Mouse (Mus musculus) heart, embryonic 15.5 days (tissue): ENCODE data around the gene Khsrp. TPM values are rescaled to one million over a fixed set of nuclear protein-coding genes. Genes with fewer than 3 reads are reported as not detected.
"Not testable (repeated sequence)": the region's sequence is repeated elsewhere in the genome, so short reads cannot be mapped to it uniquely, and the experiment has no call there.

ENCODE experiments used
- ATAC-seq: fragments of 200-750 bp; cut with Nextera tagmentation; replicated peaks from 2 replicates; pipeline ENCODE4 v1.8.0; 2017; ENCODE audit warnings: low read depth, moderate TSS enrichment; ENCODE audit not compliant: insufficient number of reproducible peaks, insufficient read depth, low FRiP score
- H3K27ac ChIP-seq: fragments of 300-500 bp; sonication (generic); 2 replicates; pipeline ENCODE4 v1.5.1; 2015; ENCODE audit warnings: mild to moderate bottlenecking, inconsistent platforms
- H3K27me3 ChIP-seq: fragments of 300-500 bp; sonication (generic); 2 replicates; pipeline ENCODE4 v1.6.1; 2015; ENCODE audit warnings: inconsistent platforms
- H3K36me3 ChIP-seq: fragments of 300-500 bp; sonication (generic); 2 replicates; pipeline ENCODE4 v1.6.1; 2015; ENCODE audit warnings: mild to moderate bottlenecking, inconsistent platforms
- H3K4me1 ChIP-seq: fragments of 300-500 bp; sonication (generic); replicated peaks from 2 replicates; pipeline ENCODE4 v1.6.1; 2015; ENCODE audit warnings: inconsistent platforms
- H3K4me2 ChIP-seq: fragments of 300-500 bp; sonication (generic); 2 replicates; pipeline ENCODE4 v1.6.1; 2015; ENCODE audit warnings: inconsistent platforms, mild to moderate bottlenecking, moderate library complexity
- H3K4me3 ChIP-seq: fragments of 300-500 bp; sonication (generic); 2 replicates; pipeline ENCODE4 v1.5.1; 2015; ENCODE audit warnings: mild to moderate bottlenecking, inconsistent platforms
- H3K9ac ChIP-seq: fragments of 300-500 bp; sonication (generic); 2 replicates; pipeline ENCODE4 v1.6.1; 2015; ENCODE audit warnings: mild to moderate bottlenecking, inconsistent platforms
- H3K9me3 ChIP-seq: fragments of 300-500 bp; sonication (generic); replicated peaks from 2 replicates; pipeline ENCODE4 v1.6.1; 2016; ENCODE audit warnings: inconsistent platforms
- WGBS: fragments of 180-500 bp; shearing (Covaris S2); methylation state at CpG from one replicate; pipeline ENCODE4 v1.1.7; 2015; ENCODE audit warnings: mixed read lengths; 5-methylcytosine and 5-hydroxymethylcytosine counted together
- polyA plus RNA-seq: library from polyadenylated mRNA; unstranded; fragments of >200 nt; fragmentation: Nextera tagmentation; extraction: Ambion mirVana; gene quantifications from 2 replicates; pipeline ENCODE4 v1.2.1, GENCODE M21; 2015

The Khsrp gene
- polyA plus RNA-seq, 1 experiment from 2014 or later, result 23.3 TPM

GRCm38 (mm10) chr17:57060231-57060801 lies 29.0 kb upstream of the Khsrp start:
- peaks cover 7% of the 10 kb centered on the region; the same call in 1 of the 2 replicates for H3K36me3 ChIP-seq
- H3K4me3 ChIP-seq, result peak overlapping the region; percentile 96
- peak; percentile 88 for ATAC-seq
- peak overlapping the region; percentile 90; the same call in 1 of the 2 replicates for H3K9ac ChIP-seq
- peaks cover 36% of the 10 kb centered on the region for H3K4me1 ChIP-seq
- H3K4me2 ChIP-seq, result peak overlapping the region; percentile 80
- WGBS, result 0% methylated on average over 44 of the region's 44 CpGs
- peak overlapping the region; percentile 89 for H3K27ac ChIP-seq
- H3K9me3 ChIP-seq, result no peaks in the 10 kb centered on the region
- H3K27me3 ChIP-seq, result peaks cover 37% of the 10 kb centered on the region

GRCm38 (mm10) chr17:57059486-57059977 lies 28.2 kb upstream of the Khsrp start, which contains the start of gene Slc25a23:
TSS of gene Slc25a23 (minus strand) at chr17:57059863.
- Histone ChIP-seq H3K4me3 (peak within 1 kb of the TSS; percentile 96), H3K27ac (peak within 1 kb of the TSS; percentile 89), H3K36me3 (peaks cover 15% of the 10 kb centered on the region; the same call in 1 of the 2 replicates), H3K9ac (peak within 1 kb of the TSS; percentile 90), H3K27me3 (peaks cover 33% of the 10 kb centered on the region), H3K9me3 (no peaks in the 10 kb centered on the region), H3K4me1 (peaks cover 36% of the 10 kb centered on the region), H3K4me2 (peak within 1 kb of the TSS; percentile 80)
- peak; percentile 74 for ATAC-seq
- under 1% methylated on average over 31 of the region's 45 CpGs for WGBS

- Histone ChIP-seq H3K9me3 (no peaks in the 10 kb centered on the region), H3K4me2 (peak within 1 kb of the TSS; percentile 80), H3K27ac (peak within 1 kb of the TSS; percentile 89), H3K4me1 (peaks cover 36% of the 10 kb centered on the region), H3K27me3 (peaks cover 28% of the 10 kb centered on the region), H3K4me3 (peak within 1 kb of the TSS; percentile 96), H3K9ac (peak within 1 kb of the TSS; percentile 90), H3K36me3 (peaks cover 20% of the 10 kb centered on the region; the same call in 1 of the 2 replicates)
- WGBS, result 3% methylated on average over 18 of the region's 22 CpGs
- no peak; the same call in 1 of the 2 replicates for ATAC-seq
These were observed 27.7 kb upstream of the Khsrp start, which contains the start of gene Crb3 for GRCm38 (mm10) chr17:57058891-57059485. TSS of gene Crb3 (plus strand) at chr17:57059105.

GRCm38 (mm10) chr17:57056246-57056645 lies 24.9 kb upstream of the Khsrp start:
- Histone ChIP-seq H3K9ac (no peak overlapping the region), H3K9me3 (no peaks in the 10 kb centered on the region), H3K36me3 (peaks cover 40% of the 10 kb centered on the region), H3K27me3 (peaks cover 4% of the 10 kb centered on the region), H3K4me3 (no peak overlapping the region), H3K4me1 (peaks cover 22% of the 10 kb centered on the region), H3K4me2 (no peak overlapping the region), H3K27ac (no peak overlapping the region)
- ATAC-seq, result no peak
- 79% methylated on average over 3 of the region's 3 CpGs for WGBS

- not testable (repeated sequence) for H3K27me3 ChIP-seq, H3K4me2 ChIP-seq, H3K9me3 ChIP-seq, H3K4me3 ChIP-seq, H3K4me1 ChIP-seq, ATAC-seq, H3K9ac ChIP-seq, H3K27ac ChIP-seq
- H3K36me3 ChIP-seq, result peaks cover 49% of the 10 kb centered on the region
- 90% methylated on average over 4 of the region's 4 CpGs for WGBS
These were observed 20.4 kb upstream of the Khsrp start for GRCm38 (mm10) chr17:57051679-57052078.

- peaks cover 31% of the 10 kb centered on the region for H3K36me3 ChIP-seq
These were observed 17.5 kb upstream of the Khsrp start for GRCm38 (mm10) chr17:57048816-57049215.

GRCm38 (mm10) chr17:57047406-57047805 lies 16.1 kb upstream of the Khsrp start:
- H3K9ac ChIP-seq, result no peak overlapping the region

More at GRCm38 (mm10) chr17:57048816-57049215, 17.5 kb upstream of the Khsrp start:
- H3K4me2 ChIP-seq, result no peak overlapping the region
- H3K9me3 ChIP-seq, result no peaks in the 10 kb centered on the region
- no peak overlapping the region for H3K9ac ChIP-seq
- H3K27ac ChIP-seq, result no peak overlapping the region
- no peak for ATAC-seq
- 89% methylated on average over 3 of the region's 3 CpGs for WGBS
- no peaks in the 10 kb centered on the region for H3K27me3 ChIP-seq
- H3K4me1 ChIP-seq, result no peaks in the 10 kb centered on the region
- H3K4me3 ChIP-seq, result no peak overlapping the region

GRCm38 (mm10) chr17:57041554-57041953 lies 10.2 kb upstream of the Khsrp start, which contains the start of gene Slc25a41:
TSS of gene Slc25a41 (minus strand) at chr17:57041654.
- H3K27me3 ChIP-seq, result peaks cover 20% of the 10 kb centered on the region
- no peak within 1 kb of the TSS for H3K4me2 ChIP-seq
- no peak within 1 kb of the TSS for H3K9ac ChIP-seq
- peaks cover 4% of the 10 kb centered on the region; the same call in 1 of the 2 replicates for H3K36me3 ChIP-seq
- 64% methylated on average over 8 of the region's 8 CpGs for whole genome bisulfite sequencing
- no peaks in the 10 kb centered on the region for H3K9me3 ChIP-seq
- H3K4me3 ChIP-seq, result no peak within 1 kb of the TSS
- 0 out of 2 replicates have a peak, but pooled peaks cover 11% of the 10 kb centered on the region for H3K4me1 ChIP-seq
- no peak within 1 kb of the TSS for H3K27ac ChIP-seq
- ATAC-seq, result no peak

More at GRCm38 (mm10) chr17:57047406-57047805, 16.1 kb upstream of the Khsrp start:
- 46% methylated on average over 5 of the region's 5 CpGs for WGBS
- Histone ChIP-seq H3K4me1 (0 out of 2 replicates have a peak, but pooled peaks cover 6% of the 10 kb centered on the region), H3K4me3 (no peak overlapping the region), H3K9me3 (no peaks in the 10 kb centered on the region), H3K27ac (no peak overlapping the region), H3K4me2 (no peak overlapping the region), H3K27me3 (no peaks in the 10 kb centered on the region), H3K36me3 (peaks cover 19% of the 10 kb centered on the region)
- 0 out of 2 replicates have a peak, but pooled peaks have one; percentile 32 for ATAC-seq

- Histone ChIP-seq H3K36me3 (no peaks in the 10 kb centered on the region), H3K27ac (no peak overlapping the region), H3K27me3 (peaks cover 20% of the 10 kb centered on the region), H3K4me3 (no peak overlapping the region), H3K4me2 (no peak overlapping the region), H3K9me3 (no peaks in the 10 kb centered on the region), H3K9ac (no peak overlapping the region), H3K4me1 (0 out of 2 replicates have a peak, but pooled peaks cover 11% of the 10 kb centered on the region)
- no peak for ATAC-seq
- 40% methylated on average over 8 of the region's 8 CpGs for WGBS
These were observed 7.7 kb upstream of the Khsrp start for GRCm38 (mm10) chr17:57038978-57039377.

- Histone ChIP-seq H3K4me2 (peak overlapping the region; percentile 73; the same call in 1 of the 2 replicates), H3K27ac (peak overlapping the region; percentile 88; the same call in 1 of the 2 replicates), H3K9ac (no peak overlapping the region), H3K27me3 (peaks cover 6% of the 10 kb centered on the region; the same call in 1 of the 2 replicates), H3K4me1 (peaks cover 17% of the 10 kb centered on the region), H3K9me3 (no peaks in the 10 kb centered on the region), H3K36me3 (peaks cover 4% of the 10 kb centered on the region; the same call in 1 of the 2 replicates), H3K4me3 (peak overlapping the region; percentile 45; the same call in 1 of the 2 replicates)
- no peak for ATAC-seq
- WGBS, result 88% methylated on average over 4 of the region's 4 CpGs
These were observed 1.5 kb upstream of the Khsrp start for GRCm38 (mm10) chr17:57032854-57033253.
